Mouse (Mus musculus) induced T-regulatory cell, adult 2 months (primary cell): ENCODE results near the gene Rgs21.
A peak's percentile ranks its signal among the peaks of the same experiment; 100 is the strongest.

Experiments used
- DNase-seq: peaks from one replicate; pipeline ENCODE4 v3.0.0-alpha.2; 2012; ENCODE audit warnings: low read depth

Rgs21 gene

DNA sequence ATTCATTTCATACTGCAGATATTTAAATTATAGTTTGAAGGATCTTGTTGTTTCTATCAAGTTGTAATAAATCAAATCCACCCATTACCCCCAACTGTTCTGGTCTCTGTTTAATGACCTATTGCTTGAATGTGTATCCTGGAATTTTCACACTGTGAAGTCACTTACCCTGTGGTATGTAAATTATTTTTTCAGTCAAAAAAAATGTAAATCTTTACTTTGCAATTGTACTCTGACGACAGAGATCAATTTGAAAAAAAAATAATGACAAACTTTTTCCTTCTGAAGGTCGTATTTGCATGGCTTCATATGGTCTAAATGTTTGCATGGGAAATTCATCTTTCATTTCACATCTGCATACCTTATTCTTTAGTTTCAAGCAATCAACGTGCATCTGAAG lies at the start of gene Rgs21:
Gene Rgs21, minus strand, starts transcription at position 101 of the 400 bp plus-strand sequence.
- no peak for DNase-seq

DNA sequence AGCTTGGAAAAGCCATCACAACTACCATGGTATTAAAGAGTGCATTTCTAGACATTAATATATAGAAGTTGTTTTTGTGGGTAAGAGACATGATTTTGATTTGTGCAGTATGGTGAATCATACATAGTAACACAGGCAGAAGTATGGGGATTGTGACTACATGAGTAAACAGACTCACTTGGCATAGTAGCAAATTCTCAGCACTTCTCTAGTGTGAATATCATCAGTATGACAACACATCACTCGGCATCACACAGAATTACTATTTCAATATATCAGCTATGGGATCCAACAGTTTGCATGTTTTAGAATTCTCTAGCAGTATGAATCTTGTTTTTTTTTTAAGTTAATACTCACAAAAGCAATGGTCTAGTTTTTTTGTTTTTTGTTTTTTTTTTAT lies 36.6 kb upstream of the Rgs21 start:
- DNase-seq: no peak

DNA sequence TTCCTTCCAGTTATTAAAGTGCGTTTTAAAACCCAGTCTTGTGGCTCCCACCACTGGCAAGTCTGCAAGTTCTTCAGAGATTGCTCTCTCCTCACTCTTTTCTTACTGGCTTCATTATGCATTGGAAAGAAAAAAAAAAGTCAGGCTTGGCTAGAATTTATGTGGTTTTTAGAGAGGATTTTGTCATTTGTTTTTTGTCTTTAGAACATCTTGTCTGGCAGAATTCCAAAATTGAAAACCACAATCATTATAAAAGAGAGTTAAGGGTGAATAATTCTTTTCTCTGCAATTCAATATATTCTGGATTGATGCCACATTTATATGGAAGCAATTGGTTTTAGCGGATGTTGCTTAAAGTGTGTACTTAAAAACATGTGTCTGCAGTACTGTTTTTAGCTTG lies 35.5 kb upstream of the Rgs21 start:
- no peak for DNase-seq

DNA sequence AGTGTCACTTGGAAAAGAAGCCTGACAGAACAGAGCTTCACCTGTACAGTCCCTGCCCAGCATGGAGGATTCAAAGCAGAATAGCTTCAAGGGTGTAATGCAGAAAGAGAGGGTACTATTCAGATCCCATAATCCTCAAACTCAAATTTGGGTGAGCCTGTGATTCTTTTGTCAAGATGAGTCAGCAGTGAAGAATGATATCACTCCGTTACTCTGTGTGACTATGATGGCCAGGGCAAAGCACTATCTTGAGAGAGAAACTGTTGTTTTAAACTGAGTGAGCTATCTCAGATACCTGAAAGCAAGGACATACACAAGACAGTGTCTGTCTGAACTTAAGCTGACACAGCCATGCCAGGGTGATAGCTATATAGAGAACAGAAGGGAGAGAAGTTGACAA lies 11.9 kb upstream of the Rgs21 start:
- no peak for DNase-seq

DNA sequence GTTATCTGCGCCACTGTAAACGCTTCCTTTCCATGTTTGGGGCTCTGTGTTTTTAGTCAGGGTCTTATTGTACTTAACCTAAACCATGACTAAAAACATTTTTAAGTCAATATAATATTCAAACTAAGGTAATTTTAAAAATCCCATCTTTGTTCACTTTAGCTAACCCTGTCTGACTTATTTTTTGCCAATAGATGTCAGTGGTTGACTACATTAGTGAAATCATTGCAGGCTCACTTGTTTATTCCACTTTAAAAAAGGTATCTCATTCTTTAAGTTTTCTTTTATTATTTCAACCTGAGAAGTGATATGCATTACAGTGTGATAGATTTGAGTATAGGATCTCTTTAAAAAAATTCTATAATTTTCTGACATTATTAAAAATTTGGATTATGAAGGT lies 5.5 kb upstream of the Rgs21 start:
- DNase-seq: no peak

DNA sequence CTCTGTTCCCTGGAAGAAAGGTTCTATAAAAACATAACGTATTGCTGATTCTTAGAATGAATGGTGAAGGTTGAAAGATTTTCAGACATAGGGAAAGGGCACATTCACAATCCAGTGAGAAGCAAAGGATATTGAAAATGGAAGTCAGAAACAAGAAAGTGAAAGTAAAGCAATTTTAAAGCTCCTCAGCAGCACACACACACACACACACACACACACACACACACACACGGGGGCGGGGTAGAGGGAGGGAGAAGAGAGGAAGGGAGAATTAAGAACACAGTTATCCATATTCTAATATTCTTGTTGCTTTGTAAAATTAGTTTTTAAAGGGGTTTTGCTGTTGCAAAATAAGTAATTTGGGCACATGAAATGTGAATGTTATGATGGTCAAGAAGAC lies 2.4 kb upstream of the Rgs21 start:
- DNase-seq: peak; percentile 2

DNA sequence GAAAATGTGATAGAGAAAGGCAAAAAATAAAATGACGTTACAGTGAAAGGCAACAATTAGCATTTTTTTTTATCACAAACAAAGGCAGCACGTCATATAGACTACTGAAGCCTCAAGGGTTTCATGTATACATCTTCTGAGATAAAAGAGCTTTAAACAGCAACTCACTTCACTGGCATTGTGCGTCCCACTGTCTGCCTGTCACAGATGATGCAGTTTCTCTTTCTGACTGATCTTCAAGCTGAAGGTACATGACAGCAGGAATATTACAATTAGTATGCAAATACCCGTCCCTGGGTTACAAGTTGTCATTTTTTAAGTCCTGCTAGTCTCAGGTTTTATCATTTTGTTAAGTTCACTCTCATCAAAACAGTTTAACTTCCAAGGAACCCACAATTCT lies 22.3 kb downstream of the Rgs21 start:
- DNase-seq: no peak

DNA sequence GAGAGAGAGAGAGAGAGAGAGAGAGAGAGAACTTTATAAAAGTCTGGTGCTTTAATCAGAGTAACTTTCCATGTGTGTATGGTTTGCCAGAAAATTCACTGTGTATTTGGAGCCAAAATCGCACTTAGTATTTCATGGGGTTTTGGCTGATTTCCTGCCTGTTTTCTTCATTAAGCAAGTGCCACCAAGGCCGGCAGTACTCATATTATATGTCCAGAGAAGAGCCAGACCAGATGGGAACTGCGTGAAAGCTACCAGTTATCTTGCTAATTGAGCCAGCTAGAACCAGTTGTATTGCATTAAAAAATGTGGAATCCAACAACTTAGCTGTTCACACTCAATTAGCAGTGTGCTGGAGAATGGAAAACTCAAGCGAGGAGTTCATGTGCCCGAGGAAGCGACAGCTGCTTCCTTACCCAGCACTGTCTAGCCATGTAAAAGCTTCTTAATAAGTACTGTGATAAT lies 22.9 kb downstream of the Rgs21 start:
- DNase-seq: no peak

DNA sequence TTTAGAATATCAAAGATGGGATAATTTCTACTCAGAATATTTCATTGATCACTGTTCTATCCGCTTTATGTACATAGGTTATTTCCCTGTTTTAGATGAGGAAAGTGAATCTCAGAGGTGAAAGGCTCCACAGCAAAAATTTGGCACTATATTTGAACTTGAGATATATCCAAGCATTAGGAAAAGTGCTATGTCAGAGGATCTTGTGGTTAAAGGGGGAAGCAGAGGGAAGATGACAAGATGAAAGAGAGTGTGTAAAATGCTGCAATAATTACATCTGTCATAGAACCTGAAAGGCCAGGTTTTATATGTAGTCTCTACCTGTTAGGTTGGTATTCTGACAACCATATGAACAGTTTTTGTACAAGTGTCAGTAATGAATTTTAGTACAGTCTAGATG lies 35.7 kb downstream of the Rgs21 start:
- no peak for DNase-seq

DNA sequence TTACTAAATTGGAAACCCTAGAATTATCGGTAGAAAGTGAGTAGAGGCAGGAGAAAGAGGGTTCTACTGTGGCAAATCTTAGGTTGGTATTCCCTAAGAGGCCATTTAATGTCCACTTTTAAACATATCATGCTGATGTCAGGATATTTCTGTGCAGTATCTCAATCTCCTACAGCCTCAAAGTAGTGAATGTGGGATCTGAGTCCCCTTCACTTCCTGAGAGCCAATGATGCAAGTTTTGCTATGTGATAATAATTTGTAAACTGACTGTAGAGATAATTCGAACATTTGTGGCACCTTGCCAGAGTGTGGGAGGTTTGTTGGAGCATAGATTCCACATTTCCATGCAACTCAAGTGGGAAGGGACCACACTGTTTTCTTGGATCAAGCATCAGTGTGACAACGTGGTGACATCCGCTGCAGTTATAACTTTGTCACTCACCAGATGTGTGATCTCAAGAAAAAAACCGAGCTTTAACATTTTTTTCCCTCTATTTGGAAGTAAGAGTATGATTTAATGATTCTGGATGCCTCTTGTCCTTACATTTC lies 49.5 kb downstream of the Rgs21 start:
- no peak for DNase-seq

DNA sequence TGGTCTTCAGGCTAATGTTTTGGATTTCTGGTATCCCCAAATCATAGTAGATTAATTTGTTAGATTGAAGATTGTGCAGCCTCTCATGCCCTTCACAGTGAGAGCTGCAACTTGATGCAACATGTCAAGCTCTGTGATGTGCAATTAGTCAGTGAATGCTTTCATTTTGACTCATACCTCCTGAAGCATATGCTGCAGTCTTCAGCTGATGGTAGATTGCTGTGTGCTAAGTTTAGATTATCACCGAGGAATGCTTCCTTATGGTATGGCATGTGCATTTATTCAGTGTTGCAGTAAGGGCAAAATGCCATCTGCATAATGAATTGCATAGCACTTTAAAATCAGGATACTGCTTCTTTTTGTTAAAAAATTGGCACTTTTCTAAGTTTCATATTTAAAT lies 65.2 kb downstream of the Rgs21 start:
- DNase-seq: no peak

DNA sequence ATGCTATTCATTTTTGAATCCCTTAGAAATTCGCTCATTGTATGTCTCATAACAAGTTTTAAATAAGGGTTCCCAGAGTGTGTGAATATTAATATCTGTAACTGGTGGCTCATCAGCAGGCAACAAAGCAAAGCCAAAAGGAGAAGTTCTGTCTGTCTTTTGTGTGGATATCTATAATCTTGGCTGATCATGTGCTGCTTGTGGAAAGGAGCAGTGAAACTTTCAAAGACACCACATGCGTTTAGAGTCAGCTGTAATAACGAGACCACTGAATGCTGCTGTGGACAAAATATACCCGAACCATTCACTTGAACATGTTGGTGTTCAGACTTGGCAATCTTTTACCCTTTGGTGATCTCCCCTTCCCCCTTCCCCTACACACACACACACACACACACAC lies 67.0 kb downstream of the Rgs21 start:
- no peak for DNase-seq

DNA sequence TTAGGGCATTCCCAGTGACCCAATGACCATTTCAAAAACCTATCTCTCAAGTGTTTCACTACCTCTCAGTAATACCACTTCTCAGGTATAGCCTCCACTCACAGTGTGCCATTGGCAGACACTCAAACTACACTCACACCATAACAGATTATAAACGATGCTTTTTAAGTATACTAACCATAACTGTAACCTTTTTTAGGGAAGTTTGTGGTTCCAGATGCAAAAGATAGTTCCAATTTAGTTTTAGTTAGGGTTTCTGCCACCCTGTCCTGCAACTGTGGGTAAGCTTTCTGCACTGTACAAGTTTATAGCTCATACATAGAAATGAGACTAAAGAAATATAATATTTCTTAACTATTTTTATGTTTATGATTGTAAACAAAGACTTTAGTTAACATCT lies 67.7 kb downstream of the Rgs21 start:
- no peak for DNase-seq

DNA sequence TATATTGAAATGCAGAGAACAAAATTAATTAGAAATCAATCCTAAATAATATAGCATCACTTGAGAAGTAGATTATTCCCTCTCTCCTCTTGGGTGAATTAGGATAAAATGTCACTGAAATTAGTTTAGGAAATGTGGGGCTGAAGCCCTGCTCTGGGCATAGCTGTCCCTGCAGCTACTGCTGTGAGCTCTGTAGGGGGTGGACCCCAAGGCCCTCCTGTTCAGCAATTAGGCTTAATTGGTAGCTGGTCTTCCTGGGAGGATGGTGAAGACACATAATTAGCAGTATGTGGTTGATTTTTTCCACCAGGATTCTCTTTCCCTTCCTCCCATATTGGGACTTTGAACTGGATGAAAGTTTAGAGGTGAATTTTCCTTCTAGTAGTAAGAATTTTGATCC lies 68.7 kb downstream of the Rgs21 start:
- no peak for DNase-seq

DNA sequence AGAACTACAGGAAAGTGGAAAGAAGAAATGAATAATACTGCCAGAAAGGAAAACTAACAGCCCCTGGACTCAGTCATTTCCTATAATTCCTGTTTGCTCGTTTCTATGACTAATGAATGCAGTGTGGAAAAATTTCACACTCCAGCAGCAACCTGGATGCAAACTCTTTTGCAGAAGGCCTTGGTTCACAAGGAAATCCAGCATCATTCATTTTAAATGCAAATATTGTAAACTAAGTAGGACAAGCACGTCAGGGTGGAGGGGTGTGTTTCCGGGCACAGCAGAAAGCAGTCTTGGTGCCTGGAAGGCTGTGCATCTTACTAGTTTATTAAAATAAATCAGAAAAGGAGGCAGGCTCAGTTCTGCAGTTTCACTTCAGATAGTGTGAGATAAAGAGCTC lies 69.4 kb downstream of the Rgs21 start:
- DNase-seq: no peak

DNA sequence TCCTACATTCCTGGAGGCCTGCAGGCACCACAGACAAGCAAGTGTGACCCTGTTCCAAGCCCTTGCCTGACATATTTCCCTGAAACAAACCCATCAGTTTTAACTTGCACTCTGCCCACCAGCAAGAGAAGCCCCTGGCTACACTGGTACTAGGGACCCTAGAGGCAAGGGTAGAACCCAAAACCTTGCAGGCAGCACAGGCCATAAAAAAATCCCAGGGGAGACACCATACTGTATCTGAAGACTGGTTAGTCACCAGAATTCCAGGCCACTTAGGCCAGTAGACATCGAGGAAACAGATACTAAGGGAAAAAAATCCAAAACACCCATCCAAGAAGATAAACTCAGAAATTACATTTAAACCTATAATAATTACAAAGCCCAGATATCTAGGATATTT lies 74.1 kb downstream of the Rgs21 start:
- no peak for DNase-seq

DNA sequence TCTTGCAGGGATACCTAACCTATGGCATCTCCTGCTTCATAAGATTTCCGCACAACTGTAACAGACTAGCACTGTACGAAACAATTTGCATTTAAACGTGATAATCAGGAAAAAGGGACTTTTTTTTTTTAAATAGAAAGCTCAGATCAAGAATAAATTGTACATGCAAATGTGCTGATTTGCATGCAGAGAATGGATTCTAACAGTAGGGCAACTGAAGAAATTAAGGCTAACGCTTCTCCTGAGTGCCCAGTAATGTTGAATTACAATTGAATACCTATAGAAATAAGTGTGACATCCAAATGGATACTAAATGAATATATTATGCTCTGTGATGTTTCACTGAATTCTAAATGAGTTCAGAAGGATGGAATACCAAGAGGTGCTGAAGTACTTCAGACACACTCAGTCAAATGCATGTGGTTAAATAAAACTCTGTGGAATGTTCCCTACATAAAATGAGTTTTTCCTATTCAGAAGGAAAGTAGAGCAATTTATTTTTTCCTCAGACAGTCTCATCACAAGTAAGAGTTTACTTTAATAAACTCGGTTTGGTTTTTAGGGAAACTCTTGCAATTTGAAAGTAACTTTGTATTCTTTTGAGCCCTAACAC lies 79.1 kb downstream of the Rgs21 start:
- no peak for DNase-seq
